In genomic region chr17:24413557-24414211, GRCm38 (mm10) we compare ENCODE assay signal across 8 mouse cellular contexts. TPM values are rescaled to one million over a fixed set of nuclear protein-coding genes. Genes with fewer than 3 reads are reported as not detected.
DNase-seq lines count a peak whose midpoint lies in the region; ATAC-seq and TF ChIP-seq lines count a peak whose summit lies in the region.

No protein-coding gene starts in this region.

- peaks cover 18% of the 10 kb centered on the region for H3K4me1 ChIP-seq in kidney, embryonic 14.5 days (ENCODE audit: control insufficient read depth, insufficient read depth, low read length)
- H3K4me1 ChIP-seq in hindbrain, embryonic 12.5 days: peaks cover 32% of the 10 kb centered on the region
- peaks cover 10% of the 10 kb centered on the region for H3K4me1 ChIP-seq in lung, adult 2 months (ENCODE audit: control insufficient read depth, insufficient read depth, low read length)

- peak; percentile 59 for ATAC-seq in kidney, embryonic 14.5 days (ENCODE audit: low FRiP score, low TSS enrichment)
- ATAC-seq in hindbrain, embryonic 12.5 days (ENCODE audit: low FRiP score): peak; percentile 21
- ATAC-seq in activated CD4-positive, CD25-positive, alpha-beta regulatory T cell, adult 4 months: no peak

- DNase-seq in kidney, adult 8-10 months: no peak
- DNase-seq in c-Kit-negative CD71-positive TER-119-positive erythroid progenitor cells, embryonic 14.5 days (ENCODE audit: low read depth, low spot score): peak; percentile 46
- peak; percentile 33 for DNase-seq in lung, adult 2 months
- peak; percentile 67 to 74 for DNase-seq in spleen, postnatal 10 days (ENCODE audit: low spot score in 2 of 2)
- DNase-seq in urinary bladder, postnatal 25 days (ENCODE audit: low spot score): no peak

- peak overlapping the region; percentile 73 for H3K9ac ChIP-seq in kidney, embryonic 14.5 days (ENCODE audit: low read depth, low read length)
- peak overlapping the region; percentile 69 for H3K9ac ChIP-seq in hindbrain, embryonic 12.5 days

- H3K27me3 ChIP-seq in kidney, embryonic 14.5 days (ENCODE audit: control insufficient read depth, insufficient read depth, low read length): no peaks in the 10 kb centered on the region
- H3K27me3 ChIP-seq in hindbrain, embryonic 12.5 days: no peaks in the 10 kb centered on the region

- peak overlapping the region; percentile 70 for H3K4me2 ChIP-seq in kidney, embryonic 14.5 days (replicated peaks; ENCODE audit: low read depth, low read length)
- H3K4me2 ChIP-seq in hindbrain, embryonic 12.5 days (replicated peaks): peak overlapping the region; percentile 98

- peak overlapping the region; percentile 87 for H3K27ac ChIP-seq in kidney, embryonic 14.5 days (ENCODE audit: low read depth, low read length)
- H3K27ac ChIP-seq in hindbrain, embryonic 12.5 days: peak overlapping the region; percentile 94

- no peak for TF ChIP-seq POLR2A in lung, adult 2 months (IDR thresholded peaks at IDR 0.05; ENCODE audit: borderline replicate concordance, extremely low read depth, low read depth, low read length)

- H3K36me3 ChIP-seq in kidney, embryonic 14.5 days (ENCODE audit: control insufficient read depth, insufficient read depth, low read length): peaks cover 42% of the 10 kb centered on the region
- peaks cover 45% of the 10 kb centered on the region for H3K36me3 ChIP-seq in hindbrain, embryonic 12.5 days

- H3K9me3 ChIP-seq in kidney, embryonic 14.5 days (ENCODE audit: control insufficient read depth, low read length): no peaks in the 10 kb centered on the region
- H3K9me3 ChIP-seq in hindbrain, embryonic 12.5 days (replicated peaks): no peaks in the 10 kb centered on the region

- TF ChIP-seq CTCF in lung, adult 2 months (IDR thresholded peaks at IDR 0.05; ENCODE audit: insufficient read depth, low read length): 0 out of 2 replicates have a peak, but pooled peaks have one; percentile 7

- peak overlapping the region; percentile 70 for H3K4me3 ChIP-seq in kidney, embryonic 14.5 days (ENCODE audit: low read length)
- peak overlapping the region; percentile 87 for H3K4me3 ChIP-seq in hindbrain, embryonic 12.5 days
- H3K4me3 ChIP-seq in lung, adult 2 months (replicated peaks; ENCODE audit: extremely low read depth, low read depth, low read length): peak overlapping the region; percentile 76

- WGBS in kidney, embryonic 14.5 days: 36% methylated on average over 22 of the region's 22 CpGs
- WGBS in hindbrain, embryonic 12.5 days: 36% methylated on average over 22 of the region's 22 CpGs
- 13% methylated on average over 22 of the region's 22 CpGs for whole genome bisulfite sequencing in lung, adult 2 months

RNA-seq across cellular contexts. Expression of gene Rnps1, which starts 0.7 kb away (rescaled TPM):
- polyA plus RNA-seq in kidney, embryonic 14.5 days (2014; fragmentation: Nextera tagmentation; extraction: Ambion mirVana): 306 and 312 TPM in 2 replicates
- 326 and 328 TPM in 2 replicates for polyA plus RNA-seq in hindbrain, embryonic 12.5 days (2016; fragmentation: Nextera tagmentation; extraction: Ambion mirVana)
- 83.2 and 101 TPM in 2 replicates for polyA plus RNA-seq in lung, adult 2 months (2012; rRNA removed)
- 100 to 1,000 TPM; 114 to 119 TPM for polyA plus RNA-seq in activated CD4-positive, CD25-positive, alpha-beta regulatory T cell, adult 4 months (2017; shearing (Covaris generic))

RNA-seq across cellular contexts. Expression of gene Eci1, which starts 12.8 kb away (rescaled TPM):
- 114 and 120 TPM in 2 replicates for polyA plus RNA-seq in kidney, embryonic 14.5 days (2014; fragmentation: Nextera tagmentation; extraction: Ambion mirVana)
- 59.3 and 62.4 TPM in 2 replicates for polyA plus RNA-seq in hindbrain, embryonic 12.5 days (2016; fragmentation: Nextera tagmentation; extraction: Ambion mirVana)
- 70.0 and 78.3 TPM in 2 replicates for polyA plus RNA-seq in lung, adult 2 months (2012; rRNA removed)
- polyA plus RNA-seq in activated CD4-positive, CD25-positive, alpha-beta regulatory T cell, adult 4 months (2017; shearing (Covaris generic)): 10 to 100 TPM; 57.0 to 77.2 TPM

RNA-seq across cellular contexts. Expression of gene Dnase1l2, which starts 29.2 kb away (rescaled TPM):
- 2.5 and 2.8 TPM in 2 replicates for polyA plus RNA-seq in kidney, embryonic 14.5 days (2014; fragmentation: Nextera tagmentation; extraction: Ambion mirVana)
- 4.2 and 7.0 TPM in 2 replicates for polyA plus RNA-seq in hindbrain, embryonic 12.5 days (2016; fragmentation: Nextera tagmentation; extraction: Ambion mirVana)
- 7.7 and 22.4 TPM in 2 replicates for polyA plus RNA-seq in lung, adult 2 months (2012; rRNA removed)
- polyA plus RNA-seq in activated CD4-positive, CD25-positive, alpha-beta regulatory T cell, adult 4 months (2017; shearing (Covaris generic)): 1 to 10 TPM; 1.9 to 3.6 TPM

RNA-seq across cellular contexts. Expression of gene E4f1, which starts 56.4 kb away (rescaled TPM):
- 21.6 and 23.2 TPM in 2 replicates for polyA plus RNA-seq in kidney, embryonic 14.5 days (2014; fragmentation: Nextera tagmentation; extraction: Ambion mirVana)
- polyA plus RNA-seq in hindbrain, embryonic 12.5 days (2016; fragmentation: Nextera tagmentation; extraction: Ambion mirVana): 35.3 and 39.4 TPM in 2 replicates
- 85.9 and 90.1 TPM in 2 replicates for polyA plus RNA-seq in lung, adult 2 months (2012; rRNA removed)
- polyA plus RNA-seq in activated CD4-positive, CD25-positive, alpha-beta regulatory T cell, adult 4 months (2017; shearing (Covaris generic)): 10 to 100 TPM; 22.6 to 37.5 TPM

RNA-seq across cellular contexts. Expression of gene Pgp, which starts 56.5 kb away (rescaled TPM):
- 54.1 and 65.0 TPM in 2 replicates for polyA plus RNA-seq in kidney, embryonic 14.5 days (2014; fragmentation: Nextera tagmentation; extraction: Ambion mirVana)
- 52.5 and 57.3 TPM in 2 replicates for polyA plus RNA-seq in hindbrain, embryonic 12.5 days (2016; fragmentation: Nextera tagmentation; extraction: Ambion mirVana)
- polyA plus RNA-seq in lung, adult 2 months (2012; rRNA removed): 39.5 and 46.2 TPM in 2 replicates
- polyA plus RNA-seq in activated CD4-positive, CD25-positive, alpha-beta regulatory T cell, adult 4 months (2017; shearing (Covaris generic)): 1 to 10 TPM; 3.3 to 6.2 TPM

Comparison
In these comparisons a context has a peak if more than half of its experiments do, and no peak if none do; other contexts are left out.
1. DNase-seq: peak in c-Kit-negative CD71-positive TER-119-positive erythroid progenitor cells, embryonic 14.5 days (single experiment), lung, adult 2 months (single experiment) and spleen, postnatal 10 days (2 of 2); none in kidney, adult 8-10 months (0 of 2) and urinary bladder, postnatal 25 days (single experiment).
2. Peak in every context shown above with its lines, with median percentiles within 50 percentile points of each other: H3K4me3 ChIP-seq.